Mouse (Mus musculus): ENCODE data around the gene Frmpd1.

DNA sequence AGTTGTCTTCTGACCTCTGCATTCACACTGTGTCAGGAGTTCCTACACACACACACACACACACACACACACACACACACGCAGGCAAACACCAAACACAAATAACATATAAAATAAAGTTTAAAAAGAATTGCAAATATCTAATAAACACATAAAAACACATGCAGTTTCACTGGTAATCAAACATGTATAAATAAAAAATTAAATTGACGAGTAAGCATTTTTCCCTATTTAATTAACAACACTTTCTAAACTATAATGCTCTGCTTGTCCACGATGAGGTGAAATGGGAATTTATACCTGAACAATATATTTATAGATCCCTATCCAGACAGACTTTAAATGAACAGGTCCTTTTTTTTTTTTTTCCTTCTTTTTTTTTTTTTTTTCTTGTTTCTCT lies 18.7 kb upstream of the Frmpd1 start:
- TF ChIP-seq CTCF (IDR thresholded peaks at IDR 0.05; ENCODE audit: insufficient read depth, low read depth, low read length) (no peak), POLR2A (IDR thresholded peaks at IDR 0.05; ENCODE audit: insufficient read depth, low read depth, low read length) (no peak)

All from olfactory bulb, adult 2 months (tissue).